Mouse (Mus musculus) adrenal gland, postnatal 25 days (tissue): ENCODE data around the gene Dnajb5. TPM values are rescaled to one million over a fixed set of nuclear protein-coding genes. Genes with fewer than 3 reads are reported as not detected.

ENCODE experiments used
- DNase-seq: peaks from one replicate; pipeline ENCODE4 v3.0.0; 2021; ENCODE audit warnings: mixed read lengths
- long read RNA-seq: library from polyadenylated mRNA; stranded (forward); transcript quantifications from one replicate; pipeline ENCODE4 v2.0.0, GENCODE M21; 2021
- total RNA-seq: library from RNA; stranded (reverse); gene quantifications from 2 replicates; pipeline ENCODE4 v1.2.3, GENCODE M21; 2021

The Dnajb5 gene
- total RNA-seq: 12.5 TPM in 2 replicates
- long read RNA-seq: 0 reads

- peak; percentile 97 for DNase-seq
Measured at GRCm38 (mm10) chr4:42949676-42950051, at the start of gene Dnajb5. Gene Dnajb5 (plus strand): TSS chr4:42949814.

DNA sequence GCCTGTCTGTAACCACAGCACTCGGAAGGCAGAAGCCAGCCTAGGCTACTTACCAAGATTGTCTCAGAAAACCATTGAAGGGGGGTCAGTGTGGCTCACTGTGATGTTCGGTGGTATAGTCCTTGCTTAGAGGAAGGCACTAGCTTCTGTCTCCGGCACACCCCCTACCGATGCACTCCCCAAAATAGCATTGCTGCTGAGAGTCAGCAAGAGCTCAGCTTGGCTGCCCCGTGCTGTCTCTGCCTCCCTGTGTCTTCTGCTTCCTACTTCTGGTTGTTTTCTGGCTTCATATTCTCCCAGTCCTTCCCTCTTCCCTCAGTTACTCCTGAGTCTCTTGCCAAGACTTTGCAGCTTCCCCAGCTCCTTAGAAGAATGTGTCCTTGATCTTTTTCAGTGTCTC, 48.7 kb upstream of the Dnajb5 start:
- no peak for DNase-seq

GRCm38 (mm10) chr4:42902174-42902573, 47.4 kb upstream of the Dnajb5 start:
- peak; percentile 6 for DNase-seq

DNA sequence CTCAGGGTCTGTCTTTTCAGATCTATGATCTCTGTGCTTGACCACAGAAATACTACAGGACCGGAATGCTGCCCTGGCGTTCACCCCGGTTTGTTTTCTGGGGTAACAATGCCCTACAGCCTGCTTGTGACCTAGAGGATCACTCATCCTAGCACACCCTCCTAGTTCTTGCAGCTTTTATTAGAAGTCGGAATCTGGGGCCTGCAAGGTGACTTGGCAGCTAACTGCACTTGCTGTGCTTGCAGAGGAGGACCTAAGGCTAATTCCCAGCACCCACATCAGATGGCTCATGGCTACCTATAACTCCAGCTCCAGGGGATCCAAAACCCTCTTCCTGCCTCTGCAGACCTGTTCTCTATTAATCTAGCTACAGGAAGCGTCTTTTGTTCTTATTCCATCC, 46.9 kb upstream of the Dnajb5 start:
- DNase-seq: no peak

DNA sequence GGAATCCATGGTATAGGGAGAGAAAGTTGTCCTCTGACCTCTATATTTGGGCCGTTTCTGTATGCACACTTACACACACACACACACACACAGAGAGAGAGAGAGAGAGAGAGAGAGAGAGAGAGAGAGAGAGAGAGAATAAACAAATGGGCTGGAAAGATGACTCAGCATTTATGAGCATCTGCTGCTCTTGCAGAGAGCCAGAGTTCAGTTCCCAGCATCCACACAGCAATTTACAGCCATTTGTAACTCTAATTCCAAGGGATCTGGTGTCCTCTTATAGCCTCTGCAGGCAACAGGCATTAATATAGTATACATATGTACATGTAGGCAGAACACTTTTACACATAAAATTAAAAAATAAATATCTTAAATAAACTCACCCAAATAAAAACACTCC, 45.7 kb upstream of the Dnajb5 start:
- no peak for DNase-seq

DNA sequence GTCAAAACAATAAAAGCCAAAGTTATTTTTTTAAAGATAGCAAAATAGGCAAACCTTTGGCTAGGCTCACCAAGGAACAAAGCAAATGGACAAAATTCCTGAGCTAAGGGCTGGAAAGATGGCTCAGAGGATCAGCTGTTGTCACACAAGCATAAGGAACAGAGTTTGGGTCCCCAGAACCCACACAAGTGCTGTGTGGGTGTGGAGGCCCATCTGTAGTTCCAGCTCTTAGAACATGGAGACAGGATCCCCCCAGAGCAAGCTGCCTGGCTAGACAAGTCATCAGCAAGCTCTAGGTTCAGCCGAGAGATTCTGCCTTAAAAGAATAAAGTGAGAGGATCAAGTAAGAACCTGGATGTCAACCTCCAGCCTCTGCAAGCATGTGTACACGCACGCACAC, 45.1 kb upstream of the Dnajb5 start:
- DNase-seq: no peak

DNA sequence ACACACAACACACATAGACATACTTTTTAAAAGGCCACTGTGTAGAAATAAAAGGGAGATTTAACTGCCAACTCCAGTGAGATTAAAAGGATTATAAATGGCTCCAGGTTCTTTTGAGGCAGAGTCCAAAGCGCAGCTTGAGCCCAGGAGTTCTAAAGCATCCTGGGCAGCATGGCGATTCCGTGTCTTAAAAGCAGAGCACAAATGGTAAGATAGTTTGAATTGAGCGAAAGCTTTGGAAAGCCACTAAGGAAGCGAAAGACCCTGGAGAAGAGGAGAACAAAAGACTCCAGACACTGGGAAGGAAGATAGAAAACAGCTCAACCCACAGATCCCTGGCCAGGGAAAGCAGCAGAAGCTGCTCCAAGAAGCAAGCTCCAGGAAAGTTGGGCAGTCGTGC, 44.6 kb upstream of the Dnajb5 start:
- DNase-seq: no peak

DNA sequence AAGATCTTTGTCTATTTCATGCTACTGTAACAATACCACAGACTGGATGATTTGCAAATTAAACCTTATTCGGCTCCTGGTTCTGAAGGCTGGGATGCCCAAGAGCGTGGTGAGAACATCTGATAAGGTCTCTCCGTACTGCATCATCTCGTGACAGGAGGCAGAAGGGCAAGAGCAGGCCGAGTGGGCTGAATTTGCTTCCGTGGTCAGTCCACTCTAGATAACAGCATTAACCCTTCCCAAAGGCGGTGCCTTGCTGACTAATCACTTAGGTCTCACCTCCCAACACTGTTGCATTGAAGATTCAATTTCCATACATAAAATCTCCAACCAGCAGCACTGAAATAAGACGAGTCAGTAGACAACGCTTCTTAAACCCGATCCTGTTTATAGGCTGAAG, 36.2 kb upstream of the Dnajb5 start:
- no peak for DNase-seq

DNA sequence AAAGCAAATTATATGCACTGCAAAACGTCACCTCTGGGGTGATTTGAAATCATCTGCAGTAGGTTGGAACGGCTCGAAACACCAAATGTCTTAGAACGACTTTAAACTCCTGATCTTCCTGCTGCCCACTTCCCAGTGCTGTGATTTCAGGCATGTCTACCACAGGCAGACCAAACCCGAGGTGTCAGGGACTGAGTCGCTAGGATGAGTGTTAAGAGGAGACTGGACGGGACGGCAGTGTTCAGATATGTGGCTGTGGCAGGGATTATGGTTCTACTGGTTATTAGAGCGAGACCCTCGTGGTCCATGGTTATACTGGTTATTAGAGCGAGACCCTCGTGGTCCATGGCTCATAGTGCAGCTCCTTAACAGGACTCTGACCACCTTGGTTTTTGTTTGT, 34.3 kb upstream of the Dnajb5 start:
- DNase-seq: no peak

- DNase-seq: no peak
Measured at GRCm38 (mm10) chr4:42915966-42916365, 33.6 kb upstream of the Dnajb5 start.

DNA sequence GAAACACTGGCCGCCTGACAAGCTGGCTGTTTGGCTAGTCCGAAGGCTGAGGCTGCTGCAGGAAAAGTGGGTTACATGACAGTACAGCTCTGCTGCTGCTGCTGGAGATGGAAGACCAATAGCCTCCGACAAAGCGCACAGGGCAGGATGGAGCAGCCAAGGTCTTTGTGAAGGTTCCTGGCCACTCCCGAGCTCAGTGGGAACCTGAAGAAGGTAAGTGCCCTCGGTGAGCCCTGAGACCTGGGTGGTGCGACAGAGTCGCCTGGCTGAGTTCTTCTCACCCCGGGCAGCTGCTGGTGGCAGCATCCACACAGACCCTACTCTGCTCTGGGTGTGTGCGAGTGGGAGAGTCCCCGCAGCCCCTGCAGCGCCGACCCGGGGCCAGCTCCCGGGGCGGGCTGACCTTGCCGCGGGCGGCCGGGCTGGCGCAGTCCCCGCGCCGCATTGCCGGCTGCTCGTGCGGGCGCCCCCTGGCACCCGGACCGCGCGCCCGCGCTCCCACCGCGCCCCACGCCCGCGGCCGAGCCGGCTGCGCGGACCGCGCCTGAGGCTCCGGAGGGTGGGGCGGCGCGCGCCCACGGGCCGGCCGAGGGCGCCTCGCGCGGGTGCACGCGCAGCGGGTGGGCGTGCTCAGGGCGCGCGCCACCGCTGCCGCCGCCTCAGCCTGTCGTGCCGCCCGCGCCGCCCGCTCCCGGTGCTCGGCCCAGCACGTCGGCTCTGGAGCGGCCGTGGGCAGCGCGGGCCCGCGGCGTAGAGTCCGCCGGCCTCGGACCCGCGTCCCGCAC, 32.8 kb upstream of the Dnajb5 start, which contains the start of gene Phf24:
Phf24 (plus strand) TSS at position 44 of the 785 bp plus-strand sequence.
- peak; percentile 42 for DNase-seq

GRCm38 (mm10) chr4:42917402-42917774, 32.2 kb upstream of the Dnajb5 start:
- DNase-seq: peak; percentile 11

- DNase-seq: no peak
Measured at GRCm38 (mm10) chr4:42920726-42921125, 28.9 kb upstream of the Dnajb5 start.

GRCm38 (mm10) chr4:42921536-42921935, 28.1 kb upstream of the Dnajb5 start:
- DNase-seq: no peak

- no peak for DNase-seq
Measured at GRCm38 (mm10) chr4:42922056-42922455, 27.6 kb upstream of the Dnajb5 start.

DNA sequence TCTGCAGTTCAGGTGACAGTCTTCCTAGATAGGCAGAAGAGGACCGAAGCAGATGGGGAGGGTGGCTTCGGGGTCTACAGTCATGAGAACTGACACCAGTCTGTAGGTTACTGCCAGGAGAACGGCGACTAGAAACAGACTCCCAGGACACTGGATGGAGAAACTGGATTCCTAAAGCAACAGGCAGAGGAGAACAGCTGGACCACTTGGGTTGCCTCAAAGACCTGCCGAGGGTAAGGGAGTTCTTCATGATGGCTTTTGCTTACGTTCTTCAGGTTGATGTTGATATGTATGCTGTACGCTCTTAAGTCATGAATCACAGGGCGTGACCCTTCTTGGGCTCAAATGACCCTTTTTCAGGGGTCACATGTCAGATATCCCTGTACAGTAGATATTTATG, 27.2 kb upstream of the Dnajb5 start:
- DNase-seq: no peak

GRCm38 (mm10) chr4:42924095-42924710, 25.4 kb upstream of the Dnajb5 start:
- no peak for DNase-seq

DNA sequence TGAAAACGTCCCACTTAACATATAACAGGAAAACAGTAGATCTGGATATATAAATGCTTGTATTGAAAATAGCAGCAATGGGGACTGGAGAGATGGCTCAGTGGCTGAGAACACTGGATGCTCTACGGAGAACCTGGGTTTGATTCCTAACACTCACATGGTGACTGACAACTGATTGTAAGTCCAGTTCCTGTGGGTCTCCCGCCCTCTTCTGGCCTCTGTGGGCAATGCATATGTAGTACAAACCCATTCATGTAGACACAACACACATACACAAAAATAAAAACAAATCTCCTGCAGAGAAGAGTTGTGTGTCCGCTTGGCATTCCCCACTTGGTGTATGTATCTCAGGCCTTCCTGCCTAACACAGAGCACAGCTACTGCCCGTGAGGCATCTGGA, 21.4 kb upstream of the Dnajb5 start:
- DNase-seq: no peak

DNA sequence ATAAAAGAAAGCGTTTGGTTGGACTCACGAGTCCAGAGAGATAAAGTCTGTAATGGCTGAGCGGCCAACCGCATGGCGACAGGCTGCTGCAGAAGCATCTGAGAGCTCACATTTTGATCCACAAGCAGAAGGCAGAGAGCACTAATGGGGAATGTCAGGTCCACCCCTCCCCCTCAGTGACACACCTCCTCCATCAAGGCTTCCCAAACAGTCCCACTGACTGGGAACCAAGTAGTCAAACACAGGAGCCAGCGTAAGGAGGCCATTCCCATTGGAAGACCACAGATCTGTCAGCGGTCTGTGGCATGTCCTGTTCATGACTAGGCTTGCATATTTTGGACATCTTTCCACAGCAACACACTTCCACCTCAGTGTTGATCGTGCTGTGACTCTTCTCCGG, 20.7 kb upstream of the Dnajb5 start:
- no peak for DNase-seq

DNA sequence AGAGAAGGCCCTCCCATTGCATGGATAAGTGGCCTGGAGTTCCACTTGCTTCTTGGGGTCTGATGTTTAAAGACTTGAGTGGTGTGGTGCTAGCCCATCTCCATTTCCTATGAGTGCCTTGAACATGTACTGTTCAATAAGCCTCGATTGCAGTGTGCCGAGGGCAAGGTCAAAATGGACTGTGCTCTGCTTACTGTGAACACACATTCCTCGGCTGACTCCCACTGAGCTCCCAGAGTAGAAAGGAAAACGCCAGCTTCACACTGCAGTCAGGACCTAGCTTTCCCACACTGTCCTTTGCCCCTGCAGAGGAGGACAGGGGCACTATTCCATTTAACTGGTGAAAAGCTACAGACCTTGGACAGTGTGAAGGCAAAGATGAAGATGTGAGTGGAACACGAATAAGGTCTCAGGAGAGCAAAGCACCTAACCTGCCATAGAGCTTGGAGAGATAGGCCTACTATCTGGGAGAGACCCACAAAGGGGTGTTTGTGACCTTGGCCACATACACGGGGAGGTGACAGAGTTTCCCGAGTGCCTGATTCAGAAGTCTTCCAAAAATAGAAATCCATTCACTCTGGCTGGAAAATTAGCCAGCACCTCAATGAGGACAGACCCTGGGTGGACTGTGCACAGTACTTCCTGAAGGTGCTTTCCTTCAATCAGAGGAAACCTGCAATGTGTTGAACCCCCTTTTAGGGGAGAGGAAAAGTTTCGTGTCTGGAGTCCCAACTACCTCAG, 17.2 kb upstream of the Dnajb5 start:
- no peak for DNase-seq

DNA sequence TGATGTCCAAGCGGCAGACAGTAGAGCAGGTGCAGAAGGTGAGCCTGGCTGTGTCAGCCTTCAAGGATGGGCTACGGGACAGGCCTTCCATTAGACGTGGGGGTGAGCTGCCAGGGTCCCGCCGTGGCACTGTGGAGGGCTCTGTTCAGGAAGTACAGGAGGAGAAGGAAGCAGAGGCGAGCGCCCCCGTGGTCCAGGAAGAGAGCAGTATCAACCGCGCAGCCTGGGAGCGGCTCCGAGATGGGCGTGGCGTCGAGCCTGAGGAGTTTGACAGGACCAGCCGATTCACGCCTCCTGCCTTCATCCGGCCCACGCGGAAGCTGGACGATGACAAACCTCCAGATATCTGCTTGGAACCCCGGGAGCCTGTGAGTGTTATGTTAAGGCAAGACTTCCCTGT, 16.0 kb upstream of the Dnajb5 start:
- peak; percentile 67 for DNase-seq

- no peak for DNase-seq
Measured at GRCm38 (mm10) chr4:42941396-42941795, 8.2 kb upstream of the Dnajb5 start.

- DNase-seq: no peak
Measured at GRCm38 (mm10) chr4:42943341-42943740, 6.3 kb upstream of the Dnajb5 start.
